Mouse (Mus musculus): ENCODE measurements around the gene Col6a5. TPM values are rescaled to one million over a fixed set of nuclear protein-coding genes. Genes with fewer than 3 reads are reported as not detected.

The Col6a5 gene
- polyA plus RNA-seq, 1 experiment from 2014 or later: 0.10 TPM

DNA sequence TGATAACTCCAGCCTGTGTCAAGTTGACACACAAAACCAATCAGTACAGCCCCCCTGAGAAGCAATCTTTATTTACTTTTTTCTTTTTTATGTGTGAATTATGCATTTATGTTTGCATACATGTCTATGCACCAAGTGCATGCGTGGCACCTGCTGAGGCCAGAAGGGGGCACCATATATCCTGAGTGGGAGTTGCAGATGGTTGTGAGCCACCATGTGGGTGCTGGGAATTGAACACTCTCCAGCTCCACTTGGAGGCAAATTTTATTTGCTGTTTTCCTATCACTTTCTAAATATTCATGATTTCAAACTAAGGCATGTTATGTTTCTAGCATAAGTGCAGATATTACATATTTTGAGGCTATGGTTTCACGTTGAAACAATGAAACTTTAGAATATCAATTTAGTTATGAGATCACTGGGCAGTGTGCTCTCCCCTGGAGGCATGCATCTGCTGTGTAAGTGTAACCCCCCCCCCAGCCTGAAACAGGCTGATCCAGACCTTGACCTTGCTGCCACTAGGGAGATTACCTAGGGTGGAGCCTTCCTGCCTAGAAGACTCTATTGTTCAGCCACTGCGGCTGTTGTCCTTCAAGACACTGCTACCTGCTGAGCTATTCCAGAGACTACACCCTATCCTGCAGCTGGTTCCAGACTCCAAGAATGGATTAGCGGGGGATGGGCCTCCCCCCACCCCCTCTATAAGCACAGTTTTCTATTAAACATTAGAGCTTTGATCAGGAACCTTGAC, 121.9 kb downstream of the Col6a5 start:
- Histone ChIP-seq H3K4me1 (no peaks in the 10 kb centered on the region), H3K4me3 (no peak overlapping the region), H3K27me3 (ENCODE audit: low read depth, poor library complexity, severe bottlenecking) (no peaks in the 10 kb centered on the region), H3K9me3 (replicated peaks) (no peaks in the 10 kb centered on the region), H3K27ac (no peak overlapping the region), H3K36me3 (no peaks in the 10 kb centered on the region)
- 92% methylated on average over 4 of the region's 4 CpGs for whole genome bisulfite sequencing
- DNase-seq (ENCODE audit: low spot score): no peak

DNA sequence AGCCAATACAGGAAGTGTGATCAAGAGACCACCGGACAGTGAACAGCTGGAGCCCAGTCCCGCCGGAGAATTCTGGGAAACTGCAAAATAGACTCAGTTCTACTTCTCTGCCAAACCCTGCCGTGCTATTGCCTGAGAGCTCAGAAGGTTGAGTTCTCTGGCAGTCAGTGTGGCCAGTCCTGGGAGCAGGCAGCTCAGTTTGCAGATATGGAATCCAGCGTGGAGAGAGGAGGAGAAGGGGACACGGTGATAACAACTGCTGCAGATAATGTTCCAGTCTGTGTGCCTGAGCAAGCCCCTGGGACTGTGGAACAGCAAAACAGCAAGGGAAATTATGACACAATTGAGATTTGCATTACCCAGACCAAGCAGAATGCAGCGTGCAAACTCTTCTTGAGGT, 124.9 kb downstream of the Col6a5 start:
- Histone ChIP-seq H3K36me3 (no peaks in the 10 kb centered on the region), H3K4me1 (no peaks in the 10 kb centered on the region), H3K27me3 (ENCODE audit: low read depth, poor library complexity, severe bottlenecking) (no peaks in the 10 kb centered on the region), H3K4me3 (no peak overlapping the region), H3K9me3 (replicated peaks) (no peaks in the 10 kb centered on the region), H3K27ac (no peak overlapping the region)
- WGBS: 90% methylated on average over 7 of the region's 7 CpGs
- no peak for DNase-seq (ENCODE audit: low spot score)

- H3K9me3 ChIP-seq (replicated peaks): no peaks in the 10 kb centered on the region
- H3K4me3 ChIP-seq: no peak overlapping the region
- H3K27me3 ChIP-seq (ENCODE audit: low read depth, poor library complexity, severe bottlenecking): no peaks in the 10 kb centered on the region
- no peaks in the 10 kb centered on the region for H3K36me3 ChIP-seq
- H3K27ac ChIP-seq: no peak overlapping the region
- H3K4me1 ChIP-seq: no peaks in the 10 kb centered on the region
- DNase-seq (ENCODE audit: low spot score): no peak
- 50% methylated on average over 4 of the region's 4 CpGs for WGBS
Observed at GRCm38 (mm10) chr9:105834799-105835198, 125.6 kb downstream of the Col6a5 start.

- WGBS: 90% methylated on average over 9 of the region's 9 CpGs
- H3K36me3 ChIP-seq: no peaks in the 10 kb centered on the region
- H3K4me1 ChIP-seq: peaks cover 7% of the 10 kb centered on the region
- H3K9me3 ChIP-seq (replicated peaks): no peaks in the 10 kb centered on the region
- H3K27ac ChIP-seq: no peak overlapping the region
- H3K4me3 ChIP-seq: no peak overlapping the region
- peaks cover 22% of the 10 kb centered on the region for H3K27me3 ChIP-seq (ENCODE audit: low read depth, poor library complexity, severe bottlenecking)
- DNase-seq (ENCODE audit: low spot score): no peak
Observed at GRCm38 (mm10) chr9:105831291-105831690, 129.2 kb downstream of the Col6a5 start.

GRCm38 (mm10) chr9:105827791-105828385, 132.6 kb downstream of the Col6a5 start, which contains the start of gene Col6a6:
Gene Col6a6 (minus strand): TSS chr9:105828160.
- peak; percentile 34 for DNase-seq (ENCODE audit: low spot score)
- Histone ChIP-seq H3K36me3 (no peaks in the 10 kb centered on the region), H3K9me3 (replicated peaks) (no peaks in the 10 kb centered on the region), H3K4me3 (peak within 1 kb of the TSS; percentile 28), H3K4me1 (peaks cover 7% of the 10 kb centered on the region), H3K27me3 (ENCODE audit: low read depth, poor library complexity, severe bottlenecking) (peaks cover 23% of the 10 kb centered on the region), H3K27ac (peak within 1 kb of the TSS; percentile 14; the same call in 1 of the 2 replicates)
- 15% methylated on average over 20 of the region's 20 CpGs for WGBS

DNA sequence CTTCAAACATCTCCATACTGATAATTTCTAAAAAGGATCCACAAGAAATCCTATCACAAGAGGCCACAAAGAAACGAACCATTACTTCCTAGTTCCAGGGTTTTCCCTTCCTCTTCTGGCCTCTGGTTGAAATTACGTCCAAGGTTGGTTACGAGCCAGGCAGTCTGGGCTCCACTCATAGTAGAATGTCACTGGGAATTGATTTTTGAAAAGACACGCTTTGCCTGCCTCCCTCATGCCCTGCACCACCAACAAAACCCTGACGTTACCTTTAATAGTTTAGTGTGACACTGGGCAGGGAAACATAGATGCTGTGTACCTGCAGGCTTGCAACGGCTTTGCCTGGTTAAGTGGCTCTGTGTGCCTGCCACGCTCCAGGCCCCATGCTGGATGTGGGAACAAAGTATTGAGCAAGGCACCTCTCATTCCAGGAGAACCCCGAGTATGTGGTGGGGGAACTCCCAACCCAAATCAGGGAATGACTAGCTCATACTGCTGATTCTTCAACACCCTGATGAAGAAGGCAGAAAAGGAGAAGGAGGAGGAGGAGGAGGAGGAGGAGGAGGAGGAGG, 133.3 kb downstream of the Col6a5 start:
- WGBS: 77% methylated on average over 8 of the region's 8 CpGs
- Histone ChIP-seq H3K4me1 (peaks cover 7% of the 10 kb centered on the region), H3K36me3 (no peaks in the 10 kb centered on the region), H3K4me3 (no peak overlapping the region), H3K27me3 (ENCODE audit: low read depth, poor library complexity, severe bottlenecking) (peaks cover 23% of the 10 kb centered on the region), H3K9me3 (replicated peaks) (no peaks in the 10 kb centered on the region), H3K27ac (no peak overlapping the region)
- no peak for DNase-seq (ENCODE audit: low spot score)

- no peak overlapping the region for H3K27ac ChIP-seq
- H3K4me3 ChIP-seq: no peak overlapping the region
- WGBS: 93% methylated on average over 6 of the region's 6 CpGs
- H3K4me1 ChIP-seq: no peaks in the 10 kb centered on the region
- H3K9me3 ChIP-seq (replicated peaks): no peaks in the 10 kb centered on the region
- DNase-seq (ENCODE audit: low spot score): no peak
- H3K27me3 ChIP-seq (ENCODE audit: low read depth, poor library complexity, severe bottlenecking): no peaks in the 10 kb centered on the region
- no peaks in the 10 kb centered on the region for H3K36me3 ChIP-seq
Observed at GRCm38 (mm10) chr9:105820711-105821110, 139.7 kb downstream of the Col6a5 start.

DNA sequence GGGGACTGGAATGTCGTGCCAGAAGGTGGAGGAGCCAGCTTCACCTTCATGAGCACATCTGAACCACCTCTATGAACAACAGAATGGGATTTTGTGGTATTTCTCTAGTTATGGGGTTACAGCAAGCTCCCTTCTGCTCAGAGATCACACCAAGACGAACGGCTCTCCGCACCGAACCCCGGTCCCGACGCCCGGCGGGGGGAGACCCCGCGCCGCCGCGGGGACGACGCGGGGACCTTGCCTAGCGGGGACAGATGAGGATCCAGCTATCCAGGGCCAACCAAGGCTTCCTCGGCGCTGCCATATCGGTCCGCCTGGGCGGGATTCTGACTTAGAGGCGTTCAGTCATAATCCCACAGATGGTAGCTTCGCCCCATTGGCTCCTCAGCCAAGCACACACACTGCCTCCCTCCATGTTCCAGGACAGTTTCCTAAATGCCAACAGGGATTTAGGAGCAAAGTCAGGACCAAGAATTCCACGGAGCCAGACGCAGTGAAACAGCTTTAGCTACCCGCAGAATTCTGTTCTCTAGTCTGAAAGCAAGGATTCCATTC, 141.2 kb downstream of the Col6a5 start:
- no peak overlapping the region for H3K4me3 ChIP-seq
- WGBS: 74% methylated on average over 29 of the region's 29 CpGs
- no peak for DNase-seq (ENCODE audit: low spot score)

DNA sequence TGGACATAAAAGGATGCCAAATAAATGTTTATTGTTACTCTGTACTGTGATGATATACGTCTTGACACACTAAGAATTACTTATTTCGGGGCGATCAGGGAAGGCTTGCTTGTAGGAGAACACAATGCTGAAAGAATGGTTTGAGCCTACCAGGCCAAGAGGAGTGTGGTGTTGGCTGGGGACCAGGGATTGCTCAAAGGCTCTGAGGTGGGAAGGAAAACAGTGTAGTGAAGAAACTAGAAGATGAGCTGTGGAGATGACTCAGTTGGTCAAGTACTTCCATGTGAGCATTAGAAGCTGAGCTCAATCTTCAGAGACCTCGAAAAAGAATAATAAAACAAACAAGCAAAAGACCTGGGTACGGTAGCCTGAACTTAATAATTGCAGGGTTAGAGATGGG, 146.0 kb downstream of the Col6a5 start:
- no peak for DNase-seq (ENCODE audit: low spot score)
- Histone ChIP-seq H3K9me3 (replicated peaks) (no peaks in the 10 kb centered on the region), H3K4me1 (no peaks in the 10 kb centered on the region), H3K36me3 (no peaks in the 10 kb centered on the region), H3K27ac (no peak overlapping the region), H3K27me3 (ENCODE audit: low read depth, poor library complexity, severe bottlenecking) (no peaks in the 10 kb centered on the region), H3K4me3 (no peak overlapping the region)
- 91% methylated on average over 5 of the region's 5 CpGs for WGBS

More for the DNA sequence above, 141.2 kb downstream of the Col6a5 start:
- Histone ChIP-seq H3K27ac (no peak overlapping the region), H3K9me3 (replicated peaks) (no peaks in the 10 kb centered on the region), H3K36me3 (no peaks in the 10 kb centered on the region), H3K27me3 (ENCODE audit: low read depth, poor library complexity, severe bottlenecking) (no peaks in the 10 kb centered on the region), H3K4me1 (no peaks in the 10 kb centered on the region)

DNA sequence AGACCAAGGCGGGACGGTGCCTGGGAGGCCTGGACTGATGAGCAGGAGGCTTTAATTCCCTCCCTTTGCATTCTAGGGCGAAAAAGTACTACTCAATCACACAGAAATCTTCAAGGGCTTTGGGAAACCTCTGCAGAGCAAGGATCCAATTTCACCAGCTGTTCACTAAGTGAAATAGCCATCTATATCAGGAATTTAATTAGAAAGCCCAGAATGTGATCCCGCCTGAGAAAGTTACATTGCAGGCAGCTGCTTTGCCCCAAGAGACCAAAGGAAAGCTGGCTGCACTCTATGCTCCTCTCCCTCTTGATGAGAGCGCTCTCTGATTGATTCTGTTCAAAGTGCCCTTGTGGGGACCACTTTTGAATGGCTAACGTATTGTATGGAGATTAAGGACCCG, 149.0 kb downstream of the Col6a5 start:
- Histone ChIP-seq H3K36me3 (no peaks in the 10 kb centered on the region), H3K9me3 (replicated peaks) (no peaks in the 10 kb centered on the region), H3K4me1 (no peaks in the 10 kb centered on the region), H3K27ac (no peak overlapping the region), H3K27me3 (ENCODE audit: low read depth, poor library complexity, severe bottlenecking) (no peaks in the 10 kb centered on the region), H3K4me3 (no peak overlapping the region)
- WGBS: 78% methylated on average over 7 of the region's 7 CpGs
- no peak for DNase-seq (ENCODE audit: low spot score)

DNA sequence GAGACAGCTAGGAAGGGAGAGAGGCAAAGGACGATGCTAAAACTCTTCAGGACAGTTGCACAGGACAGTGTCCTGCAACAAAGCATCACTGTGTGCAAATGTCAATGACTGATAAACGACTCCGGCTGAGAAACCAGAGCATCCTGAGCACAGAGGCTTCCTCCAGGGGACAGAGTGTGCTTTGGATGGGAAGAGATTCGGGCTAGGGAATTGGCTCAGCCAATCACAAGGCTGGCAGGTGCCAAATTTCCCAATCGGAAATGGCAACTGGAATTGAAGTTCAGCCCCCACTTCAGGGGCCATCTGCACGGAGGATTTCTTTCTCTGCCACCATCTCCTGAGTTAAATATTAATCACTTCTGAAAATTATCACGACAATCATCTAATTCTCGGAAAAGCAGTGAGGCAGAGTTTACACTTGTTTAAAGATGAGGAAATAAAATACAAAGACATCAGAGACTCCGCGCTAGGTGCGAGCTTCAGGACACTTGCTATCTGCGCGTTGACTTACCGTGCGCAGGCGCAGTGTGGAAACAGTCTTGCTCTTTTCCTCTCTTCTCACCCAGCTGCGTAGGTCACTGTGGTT, 151.4 kb downstream of the Col6a5 start:
- H3K4me1 ChIP-seq: no peaks in the 10 kb centered on the region
- no peaks in the 10 kb centered on the region for H3K36me3 ChIP-seq
- no peak overlapping the region for H3K27ac ChIP-seq
- WGBS: 90% methylated on average over 17 of the region's 17 CpGs
- H3K9me3 ChIP-seq (replicated peaks): no peaks in the 10 kb centered on the region
- no peak overlapping the region for H3K4me3 ChIP-seq
- DNase-seq (ENCODE audit: low spot score): no peak
- no peaks in the 10 kb centered on the region for H3K27me3 ChIP-seq (ENCODE audit: low read depth, poor library complexity, severe bottlenecking)

All from limb, embryonic 10.5 days (tissue).